Mouse (Mus musculus): ENCODE results near the gene Ccdc81. TPM values are rescaled to one million over a fixed set of nuclear protein-coding genes. Genes with fewer than 3 reads are reported as not detected.

Gene Ccdc81
- polyA plus RNA-seq (2015; fragmentation: Nextera tagmentation; extraction: Ambion mirVana): not detected in 2 replicates

DNA sequence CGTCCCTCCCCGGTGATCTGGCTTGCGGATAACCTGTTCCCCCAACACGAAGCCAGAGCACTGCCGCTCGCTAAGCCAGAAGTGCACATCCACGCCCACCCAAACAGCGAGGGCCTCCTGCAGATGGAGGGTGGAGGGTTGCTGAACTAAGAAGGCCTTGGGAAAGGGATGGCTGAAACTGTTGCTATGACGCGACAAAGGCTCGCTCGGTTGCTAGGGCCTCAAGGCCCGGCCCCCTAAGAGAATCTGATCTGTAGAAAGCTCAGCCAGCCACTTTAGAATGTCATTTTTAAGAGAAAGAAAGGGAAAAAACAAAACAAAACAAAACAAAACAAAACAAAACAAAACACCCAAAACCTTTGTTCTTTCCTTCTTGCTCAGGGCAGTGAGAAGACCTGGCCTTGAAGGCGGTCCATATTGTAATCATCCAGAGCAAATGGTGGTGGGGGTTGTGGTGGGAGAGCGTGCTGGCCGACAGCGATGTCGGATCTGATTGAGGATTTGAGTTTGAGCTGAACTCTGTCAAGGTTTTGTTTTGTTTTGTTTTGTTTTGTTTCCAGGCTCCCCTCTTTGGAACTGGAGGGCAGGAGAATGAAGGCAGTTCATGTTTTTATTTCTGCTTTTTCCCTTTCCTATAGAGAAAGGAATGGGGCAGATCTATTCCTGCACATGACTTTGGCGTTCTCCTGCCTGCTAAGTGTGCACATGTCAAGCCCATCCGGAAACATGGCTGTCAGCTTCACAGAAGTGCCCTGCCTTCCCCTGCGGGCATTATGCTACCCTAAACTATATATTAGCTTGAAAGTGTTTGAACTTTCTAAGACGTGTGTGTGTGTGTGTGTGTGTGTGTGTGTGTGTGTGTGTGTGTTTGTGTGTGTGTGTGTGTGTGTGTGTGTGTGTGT, at the start of gene Ccdc81:
Gene Ccdc81, minus strand, starts transcription at position 188 of the 902 bp plus-strand sequence.
- Histone ChIP-seq H3K4me1 (replicated peaks) (peaks cover 5% of the 10 kb centered on the region; the same call in 1 of the 2 replicates), H3K27me3 (no peaks in the 10 kb centered on the region; the same call in 1 of the 2 replicates), H3K27ac (replicated peaks) (no peak within 1 kb of the TSS), H3K4me2 (no peak within 1 kb of the TSS), H3K4me3 (replicated peaks) (no peak within 1 kb of the TSS), H3K9me3 (replicated peaks) (no peaks in the 10 kb centered on the region), H3K9ac (no peak within 1 kb of the TSS), H3K36me3 (replicated peaks) (no peaks in the 10 kb centered on the region)
- 50% methylated on average over 22 of the region's 22 CpGs for WGBS (ENCODE audit: insufficient replicate concordance)
- ATAC-seq (ENCODE audit: insufficient read depth): no peak

DNA sequence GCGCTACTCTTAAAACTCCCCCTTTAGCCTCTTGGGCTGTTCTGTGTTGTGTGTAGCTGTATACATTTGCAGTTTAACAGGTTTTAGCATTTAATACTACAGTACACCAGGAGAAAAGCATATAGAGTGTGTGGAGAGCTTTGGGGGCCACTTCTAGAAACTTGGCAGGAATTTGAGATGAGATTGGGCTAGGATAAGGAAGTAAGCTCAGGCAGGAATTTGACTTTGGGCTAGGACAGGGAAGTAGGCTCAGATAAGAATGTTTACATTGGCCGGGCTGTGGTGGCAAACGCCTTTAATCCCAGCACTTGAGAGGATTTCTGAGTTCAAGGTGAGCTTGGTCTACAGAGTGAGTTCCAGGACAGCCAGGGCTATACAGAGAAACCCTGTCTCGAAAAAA, 46.0 kb upstream of the Ccdc81 start:
- no peak overlapping the region for H3K4me2 ChIP-seq
- no peaks in the 10 kb centered on the region for H3K9me3 ChIP-seq (replicated peaks)
- no peaks in the 10 kb centered on the region for H3K4me1 ChIP-seq (replicated peaks)
- H3K4me3 ChIP-seq (replicated peaks): no peak overlapping the region
- WGBS (ENCODE audit: insufficient replicate concordance): 41% methylated on average over 4 of the region's 4 CpGs
- no peak for ATAC-seq (ENCODE audit: insufficient read depth)
- no peak overlapping the region for H3K9ac ChIP-seq
- peaks cover 10% of the 10 kb centered on the region for H3K36me3 ChIP-seq (replicated peaks)
- H3K27me3 ChIP-seq: no peaks in the 10 kb centered on the region
- no peak overlapping the region for H3K27ac ChIP-seq (replicated peaks)

DNA sequence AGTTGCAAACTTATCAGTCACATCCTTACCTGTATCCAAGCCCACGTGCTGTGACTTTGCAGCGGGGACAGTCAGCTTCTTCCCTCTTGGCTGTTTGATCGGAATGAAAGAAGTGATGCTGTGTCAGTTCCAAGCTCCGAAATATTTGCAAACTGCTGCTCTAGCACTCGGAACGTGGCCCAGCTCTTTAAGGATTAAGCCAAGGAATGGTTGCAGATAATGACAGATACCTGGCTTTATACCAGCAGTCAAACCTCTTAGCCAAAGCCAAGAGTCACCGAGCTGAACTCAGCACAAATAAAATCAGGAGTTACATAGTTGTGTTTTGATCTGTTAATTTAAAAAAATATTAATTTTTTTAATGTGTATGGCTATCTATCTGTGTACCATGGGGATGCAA, 44.6 kb upstream of the Ccdc81 start:
- no peaks in the 10 kb centered on the region for H3K27me3 ChIP-seq
- ATAC-seq (ENCODE audit: insufficient read depth): no peak
- H3K4me2 ChIP-seq: no peak overlapping the region
- H3K4me3 ChIP-seq (replicated peaks): no peak overlapping the region
- H3K4me1 ChIP-seq (replicated peaks): no peaks in the 10 kb centered on the region
- H3K36me3 ChIP-seq (replicated peaks): 0 out of 2 replicates have a peak, but pooled peaks cover 2% of the 10 kb centered on the region
- no peak overlapping the region for H3K27ac ChIP-seq (replicated peaks)
- WGBS (ENCODE audit: insufficient replicate concordance): 70% methylated on average over 7 of the region's 7 CpGs
- H3K9ac ChIP-seq: no peak overlapping the region
- no peaks in the 10 kb centered on the region for H3K9me3 ChIP-seq (replicated peaks)

DNA sequence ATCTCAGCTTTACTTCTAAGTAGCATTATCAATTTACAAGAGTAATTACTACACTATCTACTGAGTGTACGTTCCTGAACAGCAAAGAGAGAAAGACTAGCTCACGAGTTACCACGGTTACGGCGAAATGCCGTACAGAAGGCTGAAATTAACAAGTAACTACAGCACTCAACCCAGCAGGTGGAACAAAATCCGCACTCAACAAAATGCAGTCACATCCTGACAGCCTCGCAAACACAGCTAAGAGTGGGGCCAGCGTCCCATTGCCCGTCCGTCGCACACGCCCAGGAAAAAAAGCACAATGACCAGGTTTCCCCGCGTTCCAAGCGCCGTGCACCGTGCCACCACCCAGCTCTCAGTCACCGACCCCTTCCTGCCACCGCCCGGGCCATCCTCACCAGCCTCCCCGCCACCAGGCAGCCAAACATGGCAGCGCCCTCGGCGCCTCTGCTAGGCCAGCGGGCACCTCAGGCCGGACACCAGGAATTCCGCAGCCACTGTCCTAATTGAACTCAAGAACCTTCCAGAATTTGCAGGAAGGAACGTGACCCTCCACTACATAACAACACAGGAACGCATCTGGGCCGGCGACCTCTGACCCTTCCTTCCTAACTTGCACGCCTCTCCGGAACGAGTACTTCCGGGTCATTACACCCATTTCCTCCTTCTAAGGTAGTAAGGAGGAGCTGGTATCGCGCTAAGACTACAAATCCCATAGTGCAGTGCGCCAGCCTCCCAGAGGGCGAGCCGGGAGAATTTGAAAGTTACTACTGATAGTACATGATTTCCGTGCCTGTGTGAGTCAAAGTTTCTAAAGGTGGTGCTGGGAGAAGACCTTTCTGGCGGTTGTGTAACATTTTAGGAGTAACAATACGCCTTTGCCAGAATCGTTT, 37.4 kb upstream of the Ccdc81 start, which contains the start of gene Hikeshi:
Gene Hikeshi, minus strand, starts transcription at position 634 of the 893 bp plus-strand sequence.
- peak within 1 kb of the TSS; percentile 74 for H3K27ac ChIP-seq (replicated peaks)
- H3K4me1 ChIP-seq (replicated peaks): peaks cover 24% of the 10 kb centered on the region
- H3K4me2 ChIP-seq: peak within 1 kb of the TSS; percentile 82
- H3K36me3 ChIP-seq (replicated peaks): no peaks in the 10 kb centered on the region
- peak within 1 kb of the TSS; percentile 75 for H3K9ac ChIP-seq
- H3K9me3 ChIP-seq (replicated peaks): no peaks in the 10 kb centered on the region
- no peaks in the 10 kb centered on the region for H3K27me3 ChIP-seq
- peak; percentile 100 for ATAC-seq (ENCODE audit: insufficient read depth)
- H3K4me3 ChIP-seq (replicated peaks): peak within 1 kb of the TSS; percentile 85
- under 1% methylated on average over 45 of the region's 45 CpGs for WGBS (ENCODE audit: insufficient replicate concordance)

DNA sequence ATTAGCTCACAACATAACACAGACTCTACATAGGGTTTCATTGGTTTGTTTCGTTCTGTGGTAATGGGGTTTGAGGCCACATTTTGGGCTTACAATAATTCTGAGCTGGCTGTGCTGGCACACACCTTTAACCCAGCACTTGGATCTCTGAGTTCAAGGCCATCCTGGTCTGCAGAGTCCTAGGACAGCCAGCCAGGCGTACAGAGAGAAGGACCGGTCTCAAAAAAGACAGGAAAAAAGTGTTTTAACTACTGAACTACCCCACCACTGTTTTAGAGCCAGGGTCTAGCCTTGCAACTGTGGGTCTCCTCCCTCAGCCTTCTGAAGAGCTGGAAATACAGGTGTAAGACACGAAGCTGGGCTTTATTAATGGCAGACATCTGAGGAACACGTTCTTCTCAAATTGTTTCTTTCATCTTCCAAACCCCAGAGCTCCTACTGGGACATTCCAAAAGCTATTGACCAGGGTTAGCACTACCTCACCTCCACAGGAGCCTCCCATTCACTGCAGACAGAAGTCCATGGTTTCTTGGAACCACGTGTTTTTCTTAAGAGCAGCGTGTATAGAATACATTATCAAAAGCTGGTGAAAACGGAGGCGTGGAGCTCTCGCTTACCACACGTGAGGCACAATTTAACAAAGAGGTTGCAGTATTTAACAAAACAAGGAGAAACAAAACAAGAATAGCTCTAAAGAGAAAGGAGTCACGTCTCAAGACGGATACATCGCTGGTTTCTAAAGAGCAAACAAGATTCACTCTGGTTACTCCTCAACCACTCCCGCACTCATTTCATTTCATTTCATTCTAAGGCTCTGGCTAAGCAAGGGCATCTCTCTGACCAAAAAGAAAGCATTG, 36.3 kb upstream of the Ccdc81 start:
- WGBS (ENCODE audit: insufficient replicate concordance): 44% methylated on average over 15 of the region's 15 CpGs
- peak overlapping the region; percentile 75 for H3K9ac ChIP-seq
- H3K9me3 ChIP-seq (replicated peaks): no peaks in the 10 kb centered on the region
- no peak overlapping the region for H3K27ac ChIP-seq (replicated peaks)
- ATAC-seq (ENCODE audit: insufficient read depth): no peak
- no peaks in the 10 kb centered on the region for H3K36me3 ChIP-seq (replicated peaks)
- H3K4me2 ChIP-seq: peak overlapping the region; percentile 82
- H3K4me1 ChIP-seq (replicated peaks): peaks cover 24% of the 10 kb centered on the region
- H3K4me3 ChIP-seq (replicated peaks): peak overlapping the region; percentile 85
- H3K27me3 ChIP-seq: no peaks in the 10 kb centered on the region

DNA sequence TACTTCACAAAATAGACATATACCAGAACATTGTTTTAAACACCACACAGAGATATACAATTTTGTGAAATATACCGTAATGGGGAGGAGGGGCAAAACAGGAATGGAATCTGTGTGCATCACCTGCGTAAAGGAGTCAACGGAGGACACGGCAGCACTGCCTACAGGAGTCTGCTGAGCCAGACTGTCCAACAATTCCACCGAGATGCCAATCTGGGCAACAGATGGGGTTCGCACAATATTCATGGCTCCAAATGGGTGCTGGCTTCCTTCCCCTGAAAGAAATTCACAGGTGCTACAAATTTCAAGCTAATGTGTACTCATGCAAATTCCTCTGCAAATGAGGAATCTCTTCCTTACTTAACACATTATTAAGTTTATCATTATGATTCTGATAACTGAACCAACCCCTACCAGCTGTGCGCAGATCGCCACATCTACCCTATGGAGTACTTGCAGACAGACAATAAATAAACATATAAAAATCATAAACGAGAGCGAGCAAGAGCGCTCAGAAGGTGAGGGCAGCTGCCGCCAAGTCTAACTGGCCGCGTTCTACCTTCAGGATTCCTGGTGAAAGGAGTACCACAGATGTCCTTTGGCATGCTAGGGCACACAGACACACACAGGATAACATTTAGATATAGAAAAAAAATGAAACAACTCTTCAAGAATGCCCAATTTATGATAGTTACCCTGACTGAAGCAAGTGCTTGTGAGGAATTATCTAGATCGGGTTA, 20.2 kb upstream of the Ccdc81 start:
- Histone ChIP-seq H3K9ac (no peak overlapping the region), H3K27me3 (no peaks in the 10 kb centered on the region), H3K4me1 (replicated peaks) (no peaks in the 10 kb centered on the region), H3K27ac (replicated peaks) (no peak overlapping the region), H3K36me3 (replicated peaks) (peaks cover 18% of the 10 kb centered on the region), H3K9me3 (replicated peaks) (no peaks in the 10 kb centered on the region), H3K4me3 (replicated peaks) (no peak overlapping the region), H3K4me2 (no peak overlapping the region)
- 89% methylated on average over 15 of the region's 15 CpGs for WGBS (ENCODE audit: insufficient replicate concordance)
- no peak for ATAC-seq (ENCODE audit: insufficient read depth)

DNA sequence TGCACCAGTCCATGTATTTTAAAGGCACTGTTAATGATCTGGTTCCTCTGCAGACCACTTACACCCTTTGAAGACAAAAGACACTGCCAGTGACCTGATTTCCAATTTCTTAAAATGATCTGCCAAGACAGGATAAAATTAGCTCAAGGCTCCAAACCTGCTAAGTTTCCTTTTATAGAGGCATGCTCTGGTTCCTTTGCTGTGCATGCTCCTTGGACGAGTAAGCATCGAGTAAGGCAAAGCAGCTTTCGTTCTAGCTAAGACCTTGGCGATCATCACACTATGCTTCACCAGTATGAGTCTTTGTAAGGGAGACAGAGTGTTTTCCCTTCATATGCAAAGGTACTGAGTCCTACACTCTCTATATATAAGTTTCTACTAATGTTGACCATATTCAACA, 14.3 kb upstream of the Ccdc81 start:
- Histone ChIP-seq H3K27me3 (no peaks in the 10 kb centered on the region), H3K36me3 (replicated peaks) (peaks cover 16% of the 10 kb centered on the region), H3K9me3 (replicated peaks) (no peaks in the 10 kb centered on the region), H3K27ac (replicated peaks) (no peak overlapping the region), H3K4me2 (no peak overlapping the region), H3K9ac (no peak overlapping the region), H3K4me3 (replicated peaks) (no peak overlapping the region), H3K4me1 (replicated peaks) (no peaks in the 10 kb centered on the region)
- ATAC-seq (ENCODE audit: insufficient read depth): no peak
- WGBS (ENCODE audit: insufficient replicate concordance): 83% methylated on average over 4 of the region's 4 CpGs

DNA sequence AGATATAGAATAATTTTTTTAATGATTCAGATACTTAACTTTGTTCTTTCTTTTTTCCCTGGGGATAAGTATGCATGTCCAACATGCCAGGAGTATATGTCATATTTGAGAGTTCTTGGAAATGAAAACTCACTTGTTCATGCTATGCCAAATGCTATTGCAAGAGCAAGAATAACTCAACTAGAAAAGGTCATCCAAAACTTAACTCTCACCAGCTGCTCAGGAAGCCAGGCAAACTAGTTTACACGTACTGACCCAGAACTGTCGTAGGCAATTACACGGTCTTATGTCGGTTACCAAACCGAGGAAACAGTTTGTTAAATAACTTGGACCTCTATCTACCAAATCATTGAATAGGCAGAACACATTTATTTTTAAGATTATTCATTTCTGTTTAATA, 13.3 kb upstream of the Ccdc81 start:
- H3K4me2 ChIP-seq: no peak overlapping the region
- H3K9me3 ChIP-seq (replicated peaks): no peaks in the 10 kb centered on the region
- 89% methylated on average over 5 of the region's 5 CpGs for WGBS (ENCODE audit: insufficient replicate concordance)
- H3K27me3 ChIP-seq: no peaks in the 10 kb centered on the region
- H3K9ac ChIP-seq: no peak overlapping the region
- ATAC-seq (ENCODE audit: insufficient read depth): no peak
- no peak overlapping the region for H3K27ac ChIP-seq (replicated peaks)
- H3K4me1 ChIP-seq (replicated peaks): no peaks in the 10 kb centered on the region
- H3K36me3 ChIP-seq (replicated peaks): peaks cover 16% of the 10 kb centered on the region
- no peak overlapping the region for H3K4me3 ChIP-seq (replicated peaks)

DNA sequence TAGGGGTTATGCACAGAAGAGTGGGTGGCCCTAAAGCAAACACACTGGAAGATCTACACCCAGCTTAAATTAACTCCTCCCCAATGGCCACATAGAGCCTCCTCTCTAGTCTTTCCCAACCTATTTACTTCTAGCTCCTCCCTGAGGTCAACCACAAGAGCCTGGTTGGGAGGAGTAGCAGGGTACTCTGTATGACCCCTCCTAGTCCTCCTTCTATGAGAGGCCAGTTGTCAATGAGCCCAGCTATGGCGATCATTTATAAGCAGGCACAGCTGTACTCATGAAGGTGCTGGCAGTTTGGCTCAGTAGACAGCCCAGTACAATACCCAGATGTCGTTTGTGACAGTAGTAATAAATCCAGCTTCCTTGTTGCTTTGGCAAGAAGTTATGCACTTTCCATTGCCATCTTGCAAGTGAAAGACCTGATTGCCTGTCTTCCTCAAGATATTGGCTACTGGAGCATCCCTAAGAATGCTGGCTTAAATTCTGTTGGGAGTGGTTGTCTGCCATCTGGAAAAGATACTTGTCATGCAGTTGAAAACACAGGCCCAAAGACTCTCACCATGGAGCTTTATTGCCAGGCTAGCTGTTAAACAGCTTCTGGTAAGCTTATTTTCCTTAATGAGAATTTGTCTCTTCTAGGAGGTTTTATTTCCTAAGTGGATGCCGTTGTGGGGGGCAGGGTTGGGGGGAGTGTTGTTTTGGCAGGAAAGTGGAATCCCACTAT, 10.2 kb upstream of the Ccdc81 start:
- Histone ChIP-seq H3K27ac (replicated peaks) (no peak overlapping the region), H3K9me3 (replicated peaks) (no peaks in the 10 kb centered on the region), H3K9ac (no peak overlapping the region), H3K4me1 (replicated peaks) (no peaks in the 10 kb centered on the region), H3K27me3 (no peaks in the 10 kb centered on the region), H3K4me3 (replicated peaks) (no peak overlapping the region), H3K4me2 (no peak overlapping the region), H3K36me3 (replicated peaks) (peaks cover 4% of the 10 kb centered on the region)
- no peak for ATAC-seq (ENCODE audit: insufficient read depth)
- 60% methylated on average over 3 of the region's 3 CpGs for WGBS (ENCODE audit: insufficient replicate concordance)
